Mouse (Mus musculus) olfactory bulb, adult 2 months (tissue): Measurements from ENCODE around the gene Hps6.

Experiments used
- CTCF ChIP-seq: fragments of 200-500 bp; IDR thresholded peaks from 2 replicates; pipeline ENCODE4 v1.5.1; 2012; ENCODE audit warnings: low read depth, mild to moderate bottlenecking, low read length, moderate library complexity; ENCODE audit not compliant: insufficient read depth
- POLR2A ChIP-seq: fragments of 200-500 bp; IDR thresholded peaks from 2 replicates; pipeline ENCODE4 v1.6.1; 2012; ENCODE audit warnings: mild to moderate bottlenecking, low read depth, low read length, moderate library complexity; ENCODE audit not compliant: insufficient read depth

DNA sequence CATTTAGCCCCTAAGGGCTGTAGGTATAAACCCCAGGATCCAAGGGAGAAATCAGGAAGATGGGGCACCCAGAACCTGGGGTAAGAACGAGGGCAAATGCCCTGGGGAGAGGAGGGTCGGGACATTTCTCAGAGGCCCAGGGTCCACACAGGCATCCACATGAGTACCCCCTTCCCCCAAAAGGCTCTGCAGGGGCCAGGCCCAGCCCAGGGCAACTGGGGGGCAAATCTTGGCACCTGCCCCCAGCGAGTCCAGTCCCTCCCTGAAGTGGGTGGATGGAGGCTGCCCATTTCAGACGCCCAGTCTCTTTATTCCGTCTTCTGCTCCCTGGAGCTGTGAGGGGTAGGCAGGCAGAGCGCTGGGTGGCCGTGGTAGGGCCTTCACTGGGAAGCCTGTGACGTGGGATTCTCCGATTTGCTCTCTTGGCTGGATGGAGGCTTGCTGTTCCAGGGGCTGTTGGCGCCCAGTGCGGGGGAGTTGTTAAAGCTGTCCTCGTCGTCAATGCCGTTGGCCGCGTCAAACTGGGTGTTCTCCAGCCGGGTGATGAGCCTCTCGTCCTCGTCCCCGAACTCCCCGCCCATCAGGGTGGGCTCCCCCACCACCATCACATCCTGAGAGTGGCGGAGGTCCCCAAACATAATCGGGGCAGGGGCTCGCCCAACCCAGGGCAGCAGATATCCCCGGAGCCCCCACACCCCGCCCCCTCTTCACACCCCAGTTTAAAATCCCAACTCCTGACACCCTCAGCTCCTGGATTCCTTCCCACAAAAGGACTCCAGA is 29.6 kb downstream of the Hps6 start:
- TF ChIP-seq POLR2A = no peak
- no peak for TF ChIP-seq CTCF
